ENCODE assay signal across 27 mouse cellular contexts in the genomic region with DNA sequence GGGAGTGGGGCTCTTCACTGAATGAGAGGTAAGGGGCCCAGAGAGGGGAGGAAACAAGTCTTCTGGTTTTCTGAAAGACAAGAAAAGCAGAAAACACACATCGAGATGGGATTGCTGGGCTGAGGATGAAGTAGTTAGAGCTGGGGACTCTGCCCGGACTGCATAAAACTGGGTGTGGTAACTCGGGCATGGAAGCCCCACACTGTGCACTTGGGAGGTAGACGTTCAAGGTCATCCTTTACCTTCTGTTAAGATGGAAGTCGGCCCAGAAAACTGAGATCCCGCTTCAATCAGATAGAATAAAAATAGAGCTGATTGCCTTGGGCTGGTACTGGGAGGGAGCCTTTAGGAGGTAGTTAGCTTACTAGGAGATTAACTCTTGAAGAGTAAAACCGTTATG.
DNase-seq lines count a peak whose midpoint lies in the region; ATAC-seq and TF ChIP-seq lines count a peak whose summit lies in the region.
"Had no signal": no experiment of that assay in that cellular context is flagged by ENCODE, and none has a peak within 500 bp of the region (broad histone marks: within the 10 kb centered on the region; RNA-seq: fewer than 3 reads in every experiment).

No protein-coding gene starts in this region.

- peak; percentile 53 to 61 for DNase-seq in cerebellum, postnatal 10 days
- no peak for DNase-seq in cerebellum, adult 11 months
- DNase-seq in heart, adult 11 months, result peak; percentile 83
- DNase-seq in heart, adult 9 months (ENCODE audit: low spot score in 2 of 2), result no peak
- peak; percentile 29 for DNase-seq in ES-E14 (ENCODE audit: low read depth, low spot score)
- DNase-seq in urinary bladder, adult 2 months (ENCODE audit: low spot score), result no peak
- DNase-seq: adrenal gland, adult 2 months; adrenal gland, postnatal 14 days; B cell, adult 2 months; cerebellum, adult 9-10 months; forebrain, postnatal 0 days; gastrocnemius, adult 2 months; gastrocnemius, postnatal 14 days; heart, adult 18-20 months; heart, postnatal 14 days; heart, postnatal 4 days; kidney, adult 11 months; kidney, adult 8-10 months had no signal

- in situ Hi-C loops in ES-E14 (cut with MboI; ENCODE audit: low sequenced_read_pairs in 2 of 2, unreplicated experiment in 2 of 2), result no loop called here

- no peak overlapping the region for H3K4me3 ChIP-seq in ES-E14 (ENCODE audit: insufficient read depth in 1 of 2, low read depth in 1 of 2, low read length in 2 of 2, poor library complexity in 1 of 2, severe bottlenecking in 1 of 2)
- no peak overlapping the region for H3K4me3 ChIP-seq in forebrain, embryonic 16.5 days (replicated peaks; ENCODE audit: low read length)
- H3K4me3 ChIP-seq: forebrain, embryonic 10.5 days; forebrain, embryonic 13.5 days; gastrocnemius, adult 2 months; heart, embryonic 10.5 days; heart, embryonic 13.5 days had no signal

- no peaks in the 10 kb centered on the region for H3K27me3 ChIP-seq in forebrain, embryonic 16.5 days (replicated peaks; ENCODE audit: control insufficient read depth, insufficient read depth, low read length)
- H3K27me3 ChIP-seq: CH12.LX; forebrain, embryonic 13.5 days had no signal

- no peak overlapping the region for H3K4me2 ChIP-seq in forebrain, embryonic 16.5 days (ENCODE audit: low read length)
- H3K4me2 ChIP-seq: forebrain, embryonic 13.5 days; heart, embryonic 13.5 days; hindbrain, embryonic 14.5 days had no signal

- ATAC-seq in forebrain, embryonic 16.5 days, result no peak
- ATAC-seq: forebrain, embryonic 13.5 days; forebrain, postnatal 0 days; hindbrain, postnatal 0 days; inflammation-experienced regulatory T-cells, adult 6 months had no signal

- no peak overlapping the region; the same call in 1 of the 2 replicates for H3K9ac ChIP-seq in ES-E14 (ENCODE audit: insufficient read depth, low read depth, low read length, poor library complexity, severe bottlenecking)
- H3K9ac ChIP-seq in forebrain, embryonic 16.5 days (replicated peaks; ENCODE audit: low read depth, low read length), result no peak overlapping the region
- H3K9ac ChIP-seq: forebrain, embryonic 13.5 days; forebrain, postnatal 0 days; heart, embryonic 13.5 days; hindbrain, embryonic 14.5 days had no signal

- H3K4me1 ChIP-seq in ES-E14 (ENCODE audit: control insufficient read depth in 2 of 2, insufficient read depth in 2 of 2, low read length in 2 of 2, poor library complexity in 1 of 2), result peaks cover 2 to 18% of the 10 kb centered on the region in 2 experiments
- no peaks in the 10 kb centered on the region; the same call in 1 of the 2 replicates for H3K4me1 ChIP-seq in forebrain, embryonic 16.5 days (replicated peaks; ENCODE audit: control insufficient read depth, insufficient read depth, low read length)

- WGBS in forebrain, embryonic 16.5 days, result 71% methylated on average over 7 of the region's 7 CpGs

- H3K36me3 ChIP-seq in ES-E14 (ENCODE audit: control insufficient read depth, insufficient read depth, low read length, poor library complexity, severe bottlenecking), result no peaks in the 10 kb centered on the region
- H3K36me3 ChIP-seq in forebrain, embryonic 16.5 days (ENCODE audit: control insufficient read depth, insufficient read depth), result no peaks in the 10 kb centered on the region
- H3K36me3 ChIP-seq: forebrain, embryonic 10.5 days; heart, embryonic 10.5 days; heart, embryonic 13.5 days had no signal

- no peaks in the 10 kb centered on the region for H3K9me3 ChIP-seq in ES-E14 (ENCODE audit: control insufficient read depth, insufficient read depth, low read depth, low read length)
- H3K9me3 ChIP-seq in forebrain, embryonic 16.5 days (ENCODE audit: control insufficient read depth, low read length), result no peaks in the 10 kb centered on the region
- H3K9me3 ChIP-seq: forebrain, embryonic 10.5 days; forebrain, embryonic 13.5 days; heart, embryonic 10.5 days; heart, embryonic 13.5 days had no signal

- no peak overlapping the region for H3K27ac ChIP-seq in ES-E14 (ENCODE audit: insufficient read depth, low read depth, low read length, poor library complexity, severe bottlenecking)
- H3K27ac ChIP-seq in forebrain, embryonic 16.5 days (ENCODE audit: low read length), result no peak overlapping the region
- H3K27ac ChIP-seq: forebrain, embryonic 10.5 days; forebrain, embryonic 13.5 days; gastrocnemius, adult 2 months; heart, embryonic 10.5 days; heart, embryonic 13.5 days; hindbrain, embryonic 14.5 days; hindbrain, postnatal 0 days had no signal

TF ChIP-seq in ES-E14, 5 proteins besides CTCF, POLR2A, EP300 and RAD21:
- TF ChIP-seq CHD2 (IDR thresholded peaks at IDR 0.05; ENCODE audit: low read depth, low read length) (no peak), ZC3H11A (IDR thresholded peaks at IDR 0.05; ENCODE audit: borderline replicate concordance, low read depth, low read length) (no peak), ZNF384 (IDR thresholded peaks at IDR 0.05; ENCODE audit: low read depth, low read length) (no peak), HCFC1 (IDR thresholded peaks at IDR 0.05; ENCODE audit: borderline replicate concordance, insufficient read depth, low read length) (no peak), MAFK (IDR thresholded peaks at IDR 0.05; ENCODE audit: insufficient read depth, low read depth, low read length) (no peak)

Comparison
In these comparisons a context has a peak if more than half of its experiments do, and no peak if none do; other contexts are left out.
1. DNase-seq: peak in cerebellum, postnatal 10 days (2 of 2), heart, adult 11 months (single experiment) and ES-E14 (single experiment); none in cerebellum, adult 11 months (single experiment), heart, adult 9 months (0 of 2) and urinary bladder, adult 2 months (single experiment).